Mouse (Mus musculus): Measurements from ENCODE around the gene Plekhg2.

DNA sequence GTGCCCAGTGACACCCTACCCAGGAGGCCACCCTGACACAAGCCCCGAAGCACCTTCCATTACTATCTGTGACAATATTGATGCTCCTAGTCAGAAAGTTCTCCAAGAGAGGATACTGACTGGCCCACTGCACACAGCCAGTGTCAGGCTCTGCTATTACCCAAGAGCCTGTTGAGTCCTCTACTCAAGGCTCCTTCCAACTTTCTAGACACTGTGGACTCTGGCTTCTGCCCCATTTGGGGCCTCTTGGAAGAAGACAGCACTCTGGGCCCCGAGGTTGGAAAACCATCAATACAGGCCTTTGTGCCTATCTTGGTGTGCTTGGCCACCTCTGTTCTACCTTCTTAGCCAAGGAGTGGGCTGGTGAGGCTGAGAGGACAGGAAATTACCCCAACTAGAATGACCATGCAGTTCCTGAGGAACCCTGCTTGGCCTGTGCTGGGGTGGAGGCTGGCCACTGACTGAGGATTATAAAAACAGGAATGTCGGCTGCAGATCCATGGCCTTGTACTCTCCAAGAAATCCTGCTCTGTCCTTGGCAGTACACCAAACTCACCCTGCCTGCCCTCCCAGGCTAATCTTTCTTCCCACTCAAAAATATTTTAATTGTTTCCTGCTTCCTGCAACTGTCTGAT, 38.6 kb upstream of the Plekhg2 start:
- no peak for TF ChIP-seq CTCF (IDR thresholded peaks at IDR 0.05; ENCODE audit: low read depth, low read length)
- no peak for TF ChIP-seq POLR2A (IDR thresholded peaks at IDR 0.05; ENCODE audit: borderline replicate concordance, low read depth, low read length)
